Mouse (Mus musculus): ENCODE data around the gene Lax1. TPM values are rescaled to one million over a fixed set of nuclear protein-coding genes. Genes with fewer than 3 reads are reported as not detected.

The Lax1 gene
- polyA plus RNA-seq, 1 experiment from 2014 or later, result 0.58 TPM

Small RNA genes within 50 kb of the gene (microRNA-seq; reads per million reads assigned to microRNA genes)
- 1.7 reads per million for gene Mir6903

Other genes with a start within 250 kb of the Lax1 start
- gene Snrpe, start 79.8 kb downstream of the Lax1 start, polyA plus RNA-seq (2015; fragmentation: Nextera tagmentation; extraction: Ambion mirVana), result 574 and 580 TPM in 2 replicates
- gene Zbed6, start 29.2 kb downstream of the Lax1 start, polyA plus RNA-seq (2015; fragmentation: Nextera tagmentation; extraction: Ambion mirVana), result not detected in 2 replicates
- 5.4 and 5.7 TPM in 2 replicates for gene Gm38394, start 28.8 kb downstream of the Lax1 start, polyA plus RNA-seq (2015; fragmentation: Nextera tagmentation; extraction: Ambion mirVana)
- 21.5 and 22.0 TPM in 2 replicates for gene Atp2b4, start 110.9 kb upstream of the Lax1 start, polyA plus RNA-seq (2015; fragmentation: Nextera tagmentation; extraction: Ambion mirVana)
- gene Optc, start 217.9 kb upstream of the Lax1 start, polyA plus RNA-seq (2015; fragmentation: Nextera tagmentation; extraction: Ambion mirVana), result 1.7 and 1.8 TPM in 2 replicates
- 2.2 and 2.4 TPM in 2 replicates for gene Prelp, start 231.3 kb upstream of the Lax1 start, polyA plus RNA-seq (2015; fragmentation: Nextera tagmentation; extraction: Ambion mirVana)

All from stomach, embryonic 15.5 days (tissue).